Mouse (Mus musculus) kidney, adult 2 months (tissue): Measurements from ENCODE around the gene Glo1.

Experiments used
- CTCF ChIP-seq: fragments of 200-500 bp; conservative IDR thresholded peaks from 2 replicates; pipeline ENCODE4 v1.5.1; 2011; ENCODE audit warnings: low read depth, mild to moderate bottlenecking, control low read depth, low read length, moderate library complexity, mixed read lengths; ENCODE audit not compliant: insufficient read depth, insufficient read length
- POLR2A ChIP-seq: fragments of 200-500 bp; IDR thresholded peaks from one replicate; pipeline ENCODE4 v1.6.1; 2011; ENCODE audit warnings: low read depth, low read length, control low read depth

DNA sequence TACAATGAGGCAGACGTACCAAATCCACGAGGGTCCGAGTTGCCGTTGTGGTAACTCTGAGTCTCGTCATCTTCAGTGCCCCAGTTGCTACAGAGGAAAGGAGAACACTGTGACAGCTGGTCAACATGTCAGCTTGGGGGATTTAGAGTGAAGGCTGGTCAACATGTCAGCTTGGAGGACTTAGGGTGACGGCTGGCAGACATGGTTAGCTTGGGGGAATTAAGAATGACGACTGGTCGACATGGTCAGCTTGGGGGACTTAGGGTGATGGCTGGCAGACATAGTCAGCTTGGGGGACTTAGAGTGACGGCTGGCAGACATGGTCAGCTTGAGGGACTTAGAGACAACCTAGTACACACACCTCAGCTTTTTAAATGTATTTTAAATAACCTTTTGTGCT, 28.9 kb downstream of the Glo1 start:
- TF ChIP-seq POLR2A (no peak), CTCF (no peak)
